Mouse (Mus musculus): ENCODE data around the gene Crhr2. TPM values are rescaled to one million over a fixed set of nuclear protein-coding genes. Genes with fewer than 3 reads are reported as not detected.

Crhr2 gene
- polyA plus RNA-seq, 1 experiment from 2014 or later = 0.35 TPM

- peak; percentile 70 for ATAC-seq (ENCODE audit: low read depth)
- H3K4me1 ChIP-seq (replicated peaks; ENCODE audit: control insufficient read depth, insufficient read depth, low read length) = no peaks in the 10 kb centered on the region
These were observed 34.8 kb downstream of the Crhr2 start for GRCm38 (mm10) chr6:55098030-55098429.

GRCm38 (mm10) chr6:55093431-55094146, 39.2 kb downstream of the Crhr2 start:
- Histone ChIP-seq H3K36me3 (ENCODE audit: control insufficient read depth, insufficient read depth, low read length) (no peaks in the 10 kb centered on the region), H3K4me3 (ENCODE audit: low read length) (no peak overlapping the region), H3K4me2 (ENCODE audit: low read depth, low read length) (no peak overlapping the region), H3K27ac (ENCODE audit: low read length) (no peak overlapping the region), H3K27me3 (ENCODE audit: control insufficient read depth, insufficient read depth, low read depth, low read length) (no peaks in the 10 kb centered on the region), H3K4me1 (replicated peaks; ENCODE audit: control insufficient read depth, insufficient read depth, low read length) (no peaks in the 10 kb centered on the region), H3K9ac (ENCODE audit: low read length) (no peak overlapping the region), H3K9me3 (ENCODE audit: control insufficient read depth, low read length) (no peaks in the 10 kb centered on the region)
- ATAC-seq (ENCODE audit: low read depth) = no peak
- WGBS = 38% methylated on average over 6 of the region's 6 CpGs

More at GRCm38 (mm10) chr6:55098030-55098429, 34.8 kb downstream of the Crhr2 start:
- Histone ChIP-seq H3K9me3 (ENCODE audit: control insufficient read depth, low read length) (no peaks in the 10 kb centered on the region), H3K4me2 (ENCODE audit: low read depth, low read length) (no peak overlapping the region), H3K36me3 (ENCODE audit: control insufficient read depth, insufficient read depth, low read length) (no peaks in the 10 kb centered on the region), H3K4me3 (ENCODE audit: low read length) (no peak overlapping the region), H3K27ac (ENCODE audit: low read length) (no peak overlapping the region), H3K27me3 (ENCODE audit: control insufficient read depth, insufficient read depth, low read depth, low read length) (no peaks in the 10 kb centered on the region), H3K9ac (ENCODE audit: low read length) (no peak overlapping the region)
- WGBS = 54% methylated on average over 5 of the region's 5 CpGs

- H3K27ac ChIP-seq (ENCODE audit: low read length) = no peak overlapping the region
- no peaks in the 10 kb centered on the region for H3K36me3 ChIP-seq (ENCODE audit: control insufficient read depth, insufficient read depth, low read length)
- no peaks in the 10 kb centered on the region for H3K27me3 ChIP-seq (ENCODE audit: control insufficient read depth, insufficient read depth, low read depth, low read length)
- no peak for ATAC-seq (ENCODE audit: low read depth)
- no peaks in the 10 kb centered on the region for H3K9me3 ChIP-seq (ENCODE audit: control insufficient read depth, low read length)
- H3K4me3 ChIP-seq (ENCODE audit: low read length) = no peak overlapping the region
- H3K4me1 ChIP-seq (replicated peaks; ENCODE audit: control insufficient read depth, insufficient read depth, low read length) = no peaks in the 10 kb centered on the region
- no peak overlapping the region for H3K4me2 ChIP-seq (ENCODE audit: low read depth, low read length)
- WGBS = 88% methylated on average over 9 of the region's 9 CpGs
- H3K9ac ChIP-seq (ENCODE audit: low read length) = no peak overlapping the region
These were observed 41.4 kb downstream of the Crhr2 start for GRCm38 (mm10) chr6:55091396-55091795.

GRCm38 (mm10) chr6:55090639-55091038, 42.2 kb downstream of the Crhr2 start:
- Histone ChIP-seq H3K36me3 (ENCODE audit: control insufficient read depth, insufficient read depth, low read length) (no peaks in the 10 kb centered on the region), H3K4me3 (ENCODE audit: low read length) (no peak overlapping the region), H3K4me2 (ENCODE audit: low read depth, low read length) (no peak overlapping the region), H3K27ac (ENCODE audit: low read length) (no peak overlapping the region), H3K4me1 (replicated peaks; ENCODE audit: control insufficient read depth, insufficient read depth, low read length) (no peaks in the 10 kb centered on the region), H3K9me3 (ENCODE audit: control insufficient read depth, low read length) (no peaks in the 10 kb centered on the region), H3K27me3 (ENCODE audit: control insufficient read depth, insufficient read depth, low read depth, low read length) (no peaks in the 10 kb centered on the region), H3K9ac (ENCODE audit: low read length) (no peak overlapping the region)
- 30% methylated on average over 4 of the region's 4 CpGs for WGBS
- ATAC-seq (ENCODE audit: low read depth) = no peak

GRCm38 (mm10) chr6:55087355-55087754, 45.5 kb downstream of the Crhr2 start:
- no peaks in the 10 kb centered on the region for H3K27me3 ChIP-seq (ENCODE audit: control insufficient read depth, insufficient read depth, low read depth, low read length)
- no peak overlapping the region for H3K9ac ChIP-seq (ENCODE audit: low read length)
- no peaks in the 10 kb centered on the region for H3K4me1 ChIP-seq (replicated peaks; ENCODE audit: control insufficient read depth, insufficient read depth, low read length)
- no peak overlapping the region for H3K4me2 ChIP-seq (ENCODE audit: low read depth, low read length)
- no peak for ATAC-seq (ENCODE audit: low read depth)
- no peak overlapping the region for H3K4me3 ChIP-seq (ENCODE audit: low read length)
- 26% methylated on average over 4 of the region's 4 CpGs for WGBS
- H3K27ac ChIP-seq (ENCODE audit: low read length) = no peak overlapping the region
- H3K9me3 ChIP-seq (ENCODE audit: control insufficient read depth, low read length) = no peaks in the 10 kb centered on the region
- H3K36me3 ChIP-seq (ENCODE audit: control insufficient read depth, insufficient read depth, low read length) = no peaks in the 10 kb centered on the region

GRCm38 (mm10) chr6:55082261-55083051, 50.4 kb downstream of the Crhr2 start:
- no peak for ATAC-seq (ENCODE audit: low read depth)
- 69% methylated on average over 7 of the region's 7 CpGs for WGBS

GRCm38 (mm10) chr6:55081379-55081778, 51.4 kb downstream of the Crhr2 start:
- Histone ChIP-seq H3K27ac (ENCODE audit: low read length) (no peak overlapping the region), H3K27me3 (ENCODE audit: control insufficient read depth, insufficient read depth, low read depth, low read length) (no peaks in the 10 kb centered on the region), H3K36me3 (ENCODE audit: control insufficient read depth, insufficient read depth, low read length) (peaks cover 21% of the 10 kb centered on the region), H3K9ac (ENCODE audit: low read length) (no peak overlapping the region), H3K9me3 (ENCODE audit: control insufficient read depth, low read length) (no peaks in the 10 kb centered on the region), H3K4me3 (ENCODE audit: low read length) (no peak overlapping the region), H3K4me2 (ENCODE audit: low read depth, low read length) (no peak overlapping the region), H3K4me1 (replicated peaks; ENCODE audit: control insufficient read depth, insufficient read depth, low read length) (no peaks in the 10 kb centered on the region)
- no peak for ATAC-seq (ENCODE audit: low read depth)
- 88% methylated on average over 3 of the region's 3 CpGs for WGBS

More at GRCm38 (mm10) chr6:55082261-55083051, 50.4 kb downstream of the Crhr2 start:
- Histone ChIP-seq H3K36me3 (ENCODE audit: control insufficient read depth, insufficient read depth, low read length) (peaks cover 18% of the 10 kb centered on the region), H3K9ac (ENCODE audit: low read length) (no peak overlapping the region), H3K4me3 (ENCODE audit: low read length) (no peak overlapping the region), H3K27me3 (ENCODE audit: control insufficient read depth, insufficient read depth, low read depth, low read length) (no peaks in the 10 kb centered on the region), H3K9me3 (ENCODE audit: control insufficient read depth, low read length) (no peaks in the 10 kb centered on the region), H3K4me2 (ENCODE audit: low read depth, low read length) (no peak overlapping the region), H3K4me1 (replicated peaks; ENCODE audit: control insufficient read depth, insufficient read depth, low read length) (no peaks in the 10 kb centered on the region), H3K27ac (ENCODE audit: low read length) (no peak overlapping the region)

GRCm38 (mm10) chr6:55076561-55077255, 56.1 kb downstream of the Crhr2 start:
- H3K4me3 ChIP-seq (ENCODE audit: low read length) = no peak overlapping the region
- no peaks in the 10 kb centered on the region for H3K9me3 ChIP-seq (ENCODE audit: control insufficient read depth, low read length)
- no peak overlapping the region for H3K9ac ChIP-seq (ENCODE audit: low read length)
- 91% methylated on average over 4 of the region's 4 CpGs for WGBS
- ATAC-seq (ENCODE audit: low read depth) = no peak
- H3K27me3 ChIP-seq (ENCODE audit: control insufficient read depth, insufficient read depth, low read depth, low read length) = no peaks in the 10 kb centered on the region
- peaks cover 30% of the 10 kb centered on the region for H3K36me3 ChIP-seq (ENCODE audit: control insufficient read depth, insufficient read depth, low read length)
- H3K27ac ChIP-seq (ENCODE audit: low read length) = no peak overlapping the region
- H3K4me1 ChIP-seq (replicated peaks; ENCODE audit: control insufficient read depth, insufficient read depth, low read length) = no peaks in the 10 kb centered on the region
- H3K4me2 ChIP-seq (ENCODE audit: low read depth, low read length) = no peak overlapping the region

GRCm38 (mm10) chr6:55065903-55066302, 66.9 kb downstream of the Crhr2 start:
- no peaks in the 10 kb centered on the region for H3K4me1 ChIP-seq (replicated peaks; ENCODE audit: control insufficient read depth, insufficient read depth, low read length)
- H3K27ac ChIP-seq (ENCODE audit: low read length) = no peak overlapping the region
- H3K9ac ChIP-seq (ENCODE audit: low read length) = no peak overlapping the region
- no peaks in the 10 kb centered on the region for H3K27me3 ChIP-seq (ENCODE audit: control insufficient read depth, insufficient read depth, low read depth, low read length)
- no peak overlapping the region for H3K4me3 ChIP-seq (ENCODE audit: low read length)
- ATAC-seq (ENCODE audit: low read depth) = no peak
- H3K4me2 ChIP-seq (ENCODE audit: low read depth, low read length) = no peak overlapping the region
- H3K9me3 ChIP-seq (ENCODE audit: control insufficient read depth, low read length) = no peaks in the 10 kb centered on the region
- H3K36me3 ChIP-seq (ENCODE audit: control insufficient read depth, insufficient read depth, low read length) = peaks cover 36% of the 10 kb centered on the region
- WGBS = 97% methylated on average over 2 of the region's 2 CpGs

Measured in lung, embryonic 16.5 days (tissue).